Mouse (Mus musculus): ENCODE measurements around the gene Gm11037.

- TF ChIP-seq CTCF (IDR thresholded peaks at IDR 0.05; ENCODE audit: insufficient read depth, low read depth, low read length) (no peak), POLR2A (IDR thresholded peaks at IDR 0.05; ENCODE audit: insufficient read depth, low read depth, low read length) (no peak)
Observed at GRCm38 (mm10) chr2:131128211-131128610, 5.1 kb upstream of the Gm11037 start.

Data from olfactory bulb, adult 2 months (tissue).